Mouse (Mus musculus): Measurements from ENCODE around the gene Dip2c. TPM values are rescaled to one million over a fixed set of nuclear protein-coding genes. Genes with fewer than 3 reads are reported as not detected.
A peak's percentile ranks its signal among the peaks of the same experiment; 100 is the strongest.

Gene Dip2c
- polyA plus RNA-seq, 1 experiment from 2014 or later, result 2.3 TPM

GRCm38 (mm10) chr13:9648716-9649115 is 372.4 kb downstream of the Dip2c start:
- Histone ChIP-seq H3K27ac (ENCODE audit: low read length) (no peak overlapping the region), H3K4me1 (ENCODE audit: control insufficient read depth, insufficient read depth, low read length) (no peaks in the 10 kb centered on the region), H3K36me3 (ENCODE audit: control insufficient read depth, insufficient read depth, low read length) (no peaks in the 10 kb centered on the region), H3K27me3 (replicated peaks; ENCODE audit: control insufficient read depth, insufficient read depth, low read length) (no peaks in the 10 kb centered on the region), H3K9ac (ENCODE audit: low read depth, low read length) (no peak overlapping the region), H3K9me3 (ENCODE audit: control insufficient read depth, low read length) (no peaks in the 10 kb centered on the region), H3K4me2 (ENCODE audit: low read depth, low read length) (no peak overlapping the region), H3K4me3 (ENCODE audit: low read length) (no peak overlapping the region)
- no peak for ATAC-seq
- 93% methylated on average over 13 of the region's 13 CpGs for WGBS

GRCm38 (mm10) chr13:9649894-9650293 is 373.6 kb downstream of the Dip2c start:
- H3K9ac ChIP-seq (ENCODE audit: low read depth, low read length), result no peak overlapping the region

GRCm38 (mm10) chr13:9650580-9650979 is 374.3 kb downstream of the Dip2c start:
- H3K4me3 ChIP-seq (ENCODE audit: low read length), result no peak overlapping the region
- no peak overlapping the region for H3K27ac ChIP-seq (ENCODE audit: low read length)
- H3K27me3 ChIP-seq (replicated peaks; ENCODE audit: control insufficient read depth, insufficient read depth, low read length), result no peaks in the 10 kb centered on the region
- H3K9ac ChIP-seq (ENCODE audit: low read depth, low read length), result no peak overlapping the region
- ATAC-seq, result no peak
- H3K4me1 ChIP-seq (ENCODE audit: control insufficient read depth, insufficient read depth, low read length), result no peaks in the 10 kb centered on the region
- H3K36me3 ChIP-seq (ENCODE audit: control insufficient read depth, insufficient read depth, low read length), result no peaks in the 10 kb centered on the region
- H3K4me2 ChIP-seq (ENCODE audit: low read depth, low read length), result no peak overlapping the region
- H3K9me3 ChIP-seq (ENCODE audit: control insufficient read depth, low read length), result no peaks in the 10 kb centered on the region

More at GRCm38 (mm10) chr13:9649894-9650293, 373.6 kb downstream of the Dip2c start:
- H3K36me3 ChIP-seq (ENCODE audit: control insufficient read depth, insufficient read depth, low read length), result no peaks in the 10 kb centered on the region
- H3K27ac ChIP-seq (ENCODE audit: low read length), result no peak overlapping the region
- H3K9me3 ChIP-seq (ENCODE audit: control insufficient read depth, low read length), result no peaks in the 10 kb centered on the region
- H3K4me2 ChIP-seq (ENCODE audit: low read depth, low read length), result no peak overlapping the region
- no peak overlapping the region for H3K4me3 ChIP-seq (ENCODE audit: low read length)
- H3K4me1 ChIP-seq (ENCODE audit: control insufficient read depth, insufficient read depth, low read length), result no peaks in the 10 kb centered on the region
- peak; percentile 76 for ATAC-seq
- H3K27me3 ChIP-seq (replicated peaks; ENCODE audit: control insufficient read depth, insufficient read depth, low read length), result no peaks in the 10 kb centered on the region
- WGBS, result 78% methylated on average over 1 of the region's 1 CpGs

DNA sequence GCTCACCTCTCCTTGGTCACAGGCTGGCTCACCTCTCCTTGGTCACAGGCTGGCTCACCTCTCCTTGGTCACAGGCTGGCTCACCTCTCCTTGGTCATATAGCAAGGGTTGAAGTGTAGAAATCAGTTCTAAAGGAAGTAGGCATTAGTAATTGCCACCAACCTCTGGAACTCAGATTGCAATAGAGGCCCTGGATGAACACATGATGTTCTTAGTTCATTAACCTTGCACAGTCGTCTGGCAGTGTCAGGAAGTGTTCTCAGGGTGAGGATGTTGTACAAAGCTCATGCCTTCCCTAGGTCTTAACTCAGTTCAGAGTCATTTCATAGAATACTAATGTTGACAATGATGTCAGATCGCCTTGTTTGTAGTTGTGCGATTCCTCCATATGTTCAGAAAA is 376.7 kb downstream of the Dip2c start:
- Histone ChIP-seq H3K36me3 (ENCODE audit: control insufficient read depth, insufficient read depth, low read length) (no peaks in the 10 kb centered on the region), H3K27ac (ENCODE audit: low read length) (no peak overlapping the region), H3K27me3 (replicated peaks; ENCODE audit: control insufficient read depth, insufficient read depth, low read length) (no peaks in the 10 kb centered on the region), H3K4me1 (ENCODE audit: control insufficient read depth, insufficient read depth, low read length) (no peaks in the 10 kb centered on the region), H3K9ac (ENCODE audit: low read depth, low read length) (no peak overlapping the region), H3K4me3 (ENCODE audit: low read length) (no peak overlapping the region), H3K9me3 (ENCODE audit: control insufficient read depth, low read length) (no peaks in the 10 kb centered on the region), H3K4me2 (ENCODE audit: low read depth, low read length) (no peak overlapping the region)
- 82% methylated on average over 3 of the region's 3 CpGs for WGBS
- peak; percentile 83 for ATAC-seq

DNA sequence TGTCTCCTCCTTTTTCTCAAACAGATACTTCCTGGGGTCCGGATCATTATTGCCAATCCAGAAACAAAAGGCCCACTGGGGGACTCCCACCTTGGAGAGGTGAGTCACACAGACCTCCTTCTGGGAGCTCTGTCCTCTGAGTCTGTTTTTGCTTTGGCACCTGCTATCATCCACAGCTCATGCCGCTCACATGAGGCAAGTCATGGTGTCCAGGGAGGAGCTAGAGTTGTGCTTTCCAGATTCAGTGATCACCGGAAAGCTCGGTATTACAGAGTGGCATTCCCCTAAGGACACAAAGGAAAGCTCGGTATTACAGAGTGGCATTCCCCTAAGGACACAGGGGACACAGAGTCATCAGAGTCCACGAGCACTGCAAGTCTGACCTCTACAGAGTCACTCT is 380.3 kb downstream of the Dip2c start:
- no peaks in the 10 kb centered on the region for H3K4me1 ChIP-seq (ENCODE audit: control insufficient read depth, insufficient read depth, low read length)
- no peak overlapping the region for H3K4me2 ChIP-seq (ENCODE audit: low read depth, low read length)
- H3K9ac ChIP-seq (ENCODE audit: low read depth, low read length), result no peak overlapping the region
- no peaks in the 10 kb centered on the region for H3K36me3 ChIP-seq (ENCODE audit: control insufficient read depth, insufficient read depth, low read length)
- 95% methylated on average over 6 of the region's 6 CpGs for WGBS
- no peaks in the 10 kb centered on the region for H3K9me3 ChIP-seq (ENCODE audit: control insufficient read depth, low read length)
- ATAC-seq, result no peak
- no peak overlapping the region for H3K27ac ChIP-seq (ENCODE audit: low read length)
- no peak overlapping the region for H3K4me3 ChIP-seq (ENCODE audit: low read length)
- no peaks in the 10 kb centered on the region for H3K27me3 ChIP-seq (replicated peaks; ENCODE audit: control insufficient read depth, insufficient read depth, low read length)

GRCm38 (mm10) chr13:9660711-9661110 is 384.4 kb downstream of the Dip2c start:
- no peaks in the 10 kb centered on the region for H3K4me1 ChIP-seq (ENCODE audit: control insufficient read depth, insufficient read depth, low read length)
- no peak overlapping the region for H3K27ac ChIP-seq (ENCODE audit: low read length)
- H3K27me3 ChIP-seq (replicated peaks; ENCODE audit: control insufficient read depth, insufficient read depth, low read length), result no peaks in the 10 kb centered on the region
- no peak overlapping the region for H3K4me3 ChIP-seq (ENCODE audit: low read length)
- ATAC-seq, result no peak
- H3K4me2 ChIP-seq (ENCODE audit: low read depth, low read length), result no peak overlapping the region
- H3K36me3 ChIP-seq (ENCODE audit: control insufficient read depth, insufficient read depth, low read length), result no peaks in the 10 kb centered on the region; the same call in 1 of the 2 replicates
- H3K9me3 ChIP-seq (ENCODE audit: control insufficient read depth, low read length), result no peaks in the 10 kb centered on the region
- H3K9ac ChIP-seq (ENCODE audit: low read depth, low read length), result no peak overlapping the region
- 67% methylated on average over 1 of the region's 1 CpGs for WGBS

DNA sequence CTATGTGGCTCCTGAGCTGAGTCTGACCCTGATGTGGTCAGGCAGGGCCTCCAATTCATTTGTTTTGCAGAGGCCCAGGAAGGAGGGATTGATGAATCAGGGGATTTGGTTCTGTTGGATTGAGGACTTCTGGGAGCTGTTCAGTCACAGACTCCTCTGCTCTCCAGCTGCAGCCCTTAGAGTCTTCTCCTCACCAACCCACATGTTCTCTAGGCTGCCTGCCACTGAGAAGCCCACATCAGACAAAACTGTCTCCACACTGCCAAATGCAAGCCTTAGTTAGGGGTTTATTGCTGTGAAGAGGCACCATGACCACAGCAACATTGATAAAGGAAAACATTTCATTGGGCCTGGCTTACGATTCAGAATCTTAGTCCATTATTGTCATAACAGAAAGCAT is 387.3 kb downstream of the Dip2c start:
- Histone ChIP-seq H3K27ac (ENCODE audit: low read length) (no peak overlapping the region), H3K4me3 (ENCODE audit: low read length) (no peak overlapping the region), H3K36me3 (ENCODE audit: control insufficient read depth, insufficient read depth, low read length) (no peaks in the 10 kb centered on the region; the same call in 1 of the 2 replicates), H3K4me2 (ENCODE audit: low read depth, low read length) (no peak overlapping the region), H3K9ac (ENCODE audit: low read depth, low read length) (no peak overlapping the region), H3K4me1 (ENCODE audit: control insufficient read depth, insufficient read depth, low read length) (no peaks in the 10 kb centered on the region), H3K27me3 (replicated peaks; ENCODE audit: control insufficient read depth, insufficient read depth, low read length) (no peaks in the 10 kb centered on the region), H3K9me3 (ENCODE audit: control insufficient read depth, low read length) (no peaks in the 10 kb centered on the region)
- 86% methylated on average over 1 of the region's 1 CpGs for WGBS
- no peak for ATAC-seq

GRCm38 (mm10) chr13:9667954-9668496 is 391.7 kb downstream of the Dip2c start:
- Histone ChIP-seq H3K36me3 (ENCODE audit: control insufficient read depth, insufficient read depth, low read length) (no peaks in the 10 kb centered on the region; the same call in 1 of the 2 replicates), H3K27me3 (replicated peaks; ENCODE audit: control insufficient read depth, insufficient read depth, low read length) (no peaks in the 10 kb centered on the region), H3K9ac (ENCODE audit: low read depth, low read length) (no peak overlapping the region), H3K4me2 (ENCODE audit: low read depth, low read length) (no peak overlapping the region), H3K4me3 (ENCODE audit: low read length) (no peak overlapping the region), H3K4me1 (ENCODE audit: control insufficient read depth, insufficient read depth, low read length) (no peaks in the 10 kb centered on the region), H3K27ac (ENCODE audit: low read length) (no peak overlapping the region), H3K9me3 (ENCODE audit: control insufficient read depth, low read length) (no peaks in the 10 kb centered on the region)
- ATAC-seq, result no peak
- 86% methylated on average over 7 of the region's 7 CpGs for WGBS

- H3K4me2 ChIP-seq (ENCODE audit: low read depth, low read length), result no peak overlapping the region
- no peak overlapping the region for H3K9ac ChIP-seq (ENCODE audit: low read depth, low read length)
- no peaks in the 10 kb centered on the region for H3K36me3 ChIP-seq (ENCODE audit: control insufficient read depth, insufficient read depth, low read length)
- no peak for ATAC-seq
- H3K4me3 ChIP-seq (ENCODE audit: low read length), result no peak overlapping the region
- 90% methylated on average over 5 of the region's 5 CpGs for WGBS
- H3K4me1 ChIP-seq (ENCODE audit: control insufficient read depth, insufficient read depth, low read length), result no peaks in the 10 kb centered on the region
- no peaks in the 10 kb centered on the region for H3K27me3 ChIP-seq (replicated peaks; ENCODE audit: control insufficient read depth, insufficient read depth, low read length)
- H3K9me3 ChIP-seq (ENCODE audit: control insufficient read depth, low read length), result no peaks in the 10 kb centered on the region
- no peak overlapping the region for H3K27ac ChIP-seq (ENCODE audit: low read length)
These were observed 392.9 kb downstream of the Dip2c start for GRCm38 (mm10) chr13:9669246-9669645.

DNA sequence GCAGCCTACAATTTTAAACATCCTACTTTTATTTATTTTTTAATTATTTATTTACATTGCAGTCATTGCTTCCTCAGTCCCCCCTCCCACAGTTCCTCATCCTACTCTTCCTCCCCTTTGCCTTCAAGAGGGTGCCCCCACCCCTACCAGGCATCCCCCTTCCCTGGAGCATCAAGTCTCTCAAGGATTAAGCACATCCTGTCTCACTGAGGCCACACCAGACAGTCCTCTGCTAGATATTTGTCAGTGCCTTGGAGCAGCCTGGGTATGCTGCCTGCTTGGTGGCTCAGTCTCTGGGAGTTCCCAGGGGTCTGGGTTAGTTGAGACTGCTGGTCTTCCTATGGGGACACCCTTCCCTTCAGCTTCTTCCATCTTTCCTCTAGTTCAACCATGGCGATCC is 397.8 kb downstream of the Dip2c start:
- H3K4me3 ChIP-seq (ENCODE audit: low read length), result no peak overlapping the region
- WGBS, result 100% methylated on average over 1 of the region's 1 CpGs
- H3K4me2 ChIP-seq (ENCODE audit: low read depth, low read length), result no peak overlapping the region
- no peak overlapping the region for H3K9ac ChIP-seq (ENCODE audit: low read depth, low read length)
- H3K27ac ChIP-seq (ENCODE audit: low read length), result no peak overlapping the region
- no peaks in the 10 kb centered on the region for H3K36me3 ChIP-seq (ENCODE audit: control insufficient read depth, insufficient read depth, low read length)
- ATAC-seq, result no peak
- 0 out of 2 replicates have a peak, but pooled peaks cover 2% of the 10 kb centered on the region for H3K9me3 ChIP-seq (ENCODE audit: control insufficient read depth, low read length)
- H3K4me1 ChIP-seq (ENCODE audit: control insufficient read depth, insufficient read depth, low read length), result no peaks in the 10 kb centered on the region
- no peaks in the 10 kb centered on the region for H3K27me3 ChIP-seq (replicated peaks; ENCODE audit: control insufficient read depth, insufficient read depth, low read length)
